Mouse (Mus musculus): ENCODE measurements around the gene Cacna1c.

- TF ChIP-seq CTCF (IDR thresholded peaks at IDR 0.05; ENCODE audit: low read depth, low read length) = no peak
- no peak for TF ChIP-seq POLR2A (IDR thresholded peaks at IDR 0.05; ENCODE audit: borderline replicate concordance, low read depth, low read length)
These were observed 68.1 kb downstream of the Cacna1c start for GRCm38 (mm10) chr6:119128076-119128475.
